Mouse (Mus musculus): ENCODE results near the gene Casr. TPM values are rescaled to one million over a fixed set of nuclear protein-coding genes. Genes with fewer than 3 reads are reported as not detected.
A peak's percentile ranks its signal among the peaks of the same experiment; 100 is the strongest.

Casr gene
- total and polyA plus RNA-seq, 2 experiments from 2014 or later, result 0.62 to 1.6 TPM

DNA sequence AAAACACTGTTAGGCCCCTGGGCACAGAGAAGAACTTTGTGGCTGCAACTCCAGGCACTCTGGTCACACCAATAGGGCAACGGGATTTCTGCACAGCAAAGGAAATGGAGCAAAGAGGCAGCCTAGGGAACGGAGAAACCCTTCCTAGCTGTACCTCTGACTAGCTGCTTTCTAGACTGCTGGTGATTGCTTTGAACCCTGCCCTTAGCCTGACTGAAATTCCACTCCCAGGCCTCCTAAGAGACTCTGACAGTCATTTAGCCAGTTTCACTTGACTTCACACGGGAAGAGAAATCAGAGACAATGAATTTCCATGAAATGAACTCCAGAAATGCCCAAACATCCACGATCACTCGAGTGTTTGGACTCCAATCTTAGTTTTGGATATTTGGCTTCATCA is 38.8 kb downstream of the Casr start:
- TF ChIP-seq CTCF (IDR thresholded peaks at IDR 0.05; ENCODE audit: low read depth), result no peak
- H3K9ac ChIP-seq, result no peak overlapping the region
- H3K9me3 ChIP-seq (ENCODE audit: low read length), result no peaks in the 10 kb centered on the region
- WGBS, result 76% methylated on average over 5 of the region's 5 CpGs
- ATAC-seq, result no peak
- H3K27ac ChIP-seq (ENCODE audit: low read depth, low read length), result no peak overlapping the region
- no peaks in the 10 kb centered on the region for H3K27me3 ChIP-seq (ENCODE audit: insufficient read depth, low read length)
- no peaks in the 10 kb centered on the region for H3K36me3 ChIP-seq (ENCODE audit: insufficient read depth)
- no peaks in the 10 kb centered on the region for H3K4me1 ChIP-seq (ENCODE audit: insufficient read depth)
- DNase-seq, result no peak
- H3K4me2 ChIP-seq (ENCODE audit: low read depth), result no peak overlapping the region
- no peak overlapping the region for H3K4me3 ChIP-seq (ENCODE audit: low read depth, low read length)

DNA sequence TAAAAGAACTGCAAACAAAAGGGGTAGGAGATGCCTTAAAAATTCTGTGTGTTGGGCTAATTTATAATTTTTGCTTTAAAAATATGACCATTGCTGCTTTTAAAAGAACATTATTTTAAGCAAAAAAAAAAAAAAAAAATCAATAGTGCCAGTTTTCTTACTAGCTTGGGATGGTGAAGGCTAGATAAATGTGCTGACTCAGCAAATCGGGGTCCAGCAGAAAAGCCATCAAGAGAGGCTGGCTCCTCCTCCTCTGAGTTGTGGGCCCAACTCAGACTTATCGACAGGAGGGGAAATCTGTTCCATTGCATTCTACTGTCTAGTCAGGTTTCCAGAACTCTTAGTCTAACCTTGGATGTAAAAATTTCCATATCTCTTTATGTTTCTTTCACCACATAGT is 45.6 kb downstream of the Casr start:
- no peak for DNase-seq
- H3K27ac ChIP-seq (ENCODE audit: low read depth, low read length), result no peak overlapping the region
- no peaks in the 10 kb centered on the region for H3K9me3 ChIP-seq (ENCODE audit: low read length)
- ATAC-seq, result no peak
- no peak overlapping the region for H3K4me3 ChIP-seq (ENCODE audit: low read depth, low read length)
- no peaks in the 10 kb centered on the region for H3K36me3 ChIP-seq (ENCODE audit: insufficient read depth)
- WGBS, result 86% methylated on average over 2 of the region's 2 CpGs
- no peak for TF ChIP-seq CTCF (IDR thresholded peaks at IDR 0.05; ENCODE audit: low read depth)
- H3K4me2 ChIP-seq (ENCODE audit: low read depth), result no peak overlapping the region
- H3K9ac ChIP-seq, result no peak overlapping the region
- no peaks in the 10 kb centered on the region for H3K4me1 ChIP-seq (ENCODE audit: insufficient read depth)
- no peaks in the 10 kb centered on the region for H3K27me3 ChIP-seq (ENCODE audit: insufficient read depth, low read length)

DNA sequence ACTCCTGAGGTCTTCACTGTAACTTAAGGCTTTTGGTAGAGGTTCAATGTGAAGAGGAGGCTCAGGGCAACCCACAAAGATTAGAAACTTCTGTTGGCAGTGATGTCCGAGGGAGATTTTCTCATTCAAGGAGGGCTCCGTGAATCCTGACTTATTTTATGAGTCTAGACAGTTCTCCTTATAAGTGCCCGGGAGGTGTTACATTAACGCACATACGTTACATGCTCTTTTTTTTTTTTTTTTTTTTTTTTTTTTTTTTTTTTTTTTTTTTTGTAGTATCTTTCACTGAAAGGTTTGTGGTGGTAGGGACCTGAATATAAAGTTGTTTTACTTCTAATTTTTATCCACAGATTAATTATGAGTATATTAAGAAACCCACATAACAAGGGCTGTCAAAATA is 54.6 kb downstream of the Casr start:
- no peak overlapping the region for H3K9ac ChIP-seq
- ATAC-seq (no peak), DNase-seq (no peak)
- TF ChIP-seq CTCF (IDR thresholded peaks at IDR 0.05; ENCODE audit: low read depth), result no peak
- 92% methylated on average over 5 of the region's 5 CpGs for WGBS
- no peaks in the 10 kb centered on the region for H3K27me3 ChIP-seq (ENCODE audit: insufficient read depth, low read length)
- H3K27ac ChIP-seq (ENCODE audit: low read depth, low read length), result no peak overlapping the region
- H3K36me3 ChIP-seq (ENCODE audit: insufficient read depth), result no peaks in the 10 kb centered on the region
- no peak overlapping the region for H3K4me3 ChIP-seq (ENCODE audit: low read depth, low read length)
- H3K4me1 ChIP-seq (ENCODE audit: insufficient read depth), result no peaks in the 10 kb centered on the region
- H3K9me3 ChIP-seq (ENCODE audit: low read length), result no peaks in the 10 kb centered on the region
- no peak overlapping the region for H3K4me2 ChIP-seq (ENCODE audit: low read depth)

DNA sequence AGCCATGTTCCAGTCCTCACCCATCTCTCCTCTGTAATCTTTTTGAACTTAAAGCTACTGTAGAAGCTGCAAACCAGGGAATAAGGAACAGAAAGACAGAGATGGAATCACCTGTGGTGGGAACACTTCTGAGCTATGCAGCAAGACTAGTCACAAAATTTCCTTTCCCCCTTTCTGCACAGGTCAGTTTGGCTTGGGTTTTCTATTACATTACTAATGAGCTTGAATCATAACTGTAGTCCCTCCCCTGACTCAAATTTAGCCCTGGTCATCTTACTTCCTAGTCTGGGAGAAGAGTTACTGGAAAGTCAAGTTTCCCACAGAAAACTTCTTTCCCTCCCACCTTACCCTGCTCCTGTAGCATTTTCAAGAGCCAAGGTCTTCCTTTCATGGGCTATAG is 55.1 kb downstream of the Casr start:
- TF ChIP-seq CTCF (IDR thresholded peaks at IDR 0.05; ENCODE audit: low read depth), result no peak
- H3K4me3 ChIP-seq (ENCODE audit: low read depth, low read length), result no peak overlapping the region
- no peak overlapping the region for H3K27ac ChIP-seq (ENCODE audit: low read depth, low read length)
- H3K9me3 ChIP-seq (ENCODE audit: low read length), result no peaks in the 10 kb centered on the region
- no peak overlapping the region for H3K9ac ChIP-seq
- no peaks in the 10 kb centered on the region for H3K36me3 ChIP-seq (ENCODE audit: insufficient read depth)
- no peak overlapping the region for H3K4me2 ChIP-seq (ENCODE audit: low read depth)
- H3K27me3 ChIP-seq (ENCODE audit: insufficient read depth, low read length), result no peaks in the 10 kb centered on the region
- no peaks in the 10 kb centered on the region for H3K4me1 ChIP-seq (ENCODE audit: insufficient read depth)
- ATAC-seq, result no peak
- DNase-seq, result no peak

DNA sequence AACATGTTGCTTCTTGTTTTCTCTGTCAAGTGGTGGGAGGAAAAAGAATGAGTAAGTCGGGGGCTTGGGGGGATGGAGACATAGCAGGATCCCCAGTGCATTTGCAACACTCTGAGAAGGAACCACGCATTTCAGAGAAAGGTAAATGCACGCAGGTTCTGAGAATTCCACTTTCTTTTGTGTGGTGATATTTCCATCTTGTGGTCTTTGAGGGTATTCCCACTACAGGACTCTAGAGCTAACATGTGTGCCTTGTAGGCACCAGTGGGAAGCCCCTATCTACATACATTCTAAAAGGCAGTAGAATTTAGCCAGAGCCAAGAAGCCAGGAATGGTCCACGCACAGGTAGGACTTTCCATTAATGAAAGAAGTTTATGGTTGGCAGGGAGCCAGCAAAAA is 56.0 kb downstream of the Casr start:
- Histone ChIP-seq H3K27ac (ENCODE audit: low read depth, low read length) (no peak overlapping the region), H3K9ac (no peak overlapping the region), H3K36me3 (ENCODE audit: insufficient read depth) (no peaks in the 10 kb centered on the region), H3K9me3 (ENCODE audit: low read length) (no peaks in the 10 kb centered on the region), H3K4me1 (ENCODE audit: insufficient read depth) (no peaks in the 10 kb centered on the region), H3K27me3 (ENCODE audit: insufficient read depth, low read length) (no peaks in the 10 kb centered on the region), H3K4me3 (ENCODE audit: low read depth, low read length) (no peak overlapping the region), H3K4me2 (ENCODE audit: low read depth) (no peak overlapping the region)
- ATAC-seq (peak; percentile 56), DNase-seq (peak; percentile 48)
- WGBS, result 58% methylated on average over 4 of the region's 4 CpGs
- TF ChIP-seq CTCF (IDR thresholded peaks at IDR 0.05; ENCODE audit: low read depth), result peak; percentile 60

DNA sequence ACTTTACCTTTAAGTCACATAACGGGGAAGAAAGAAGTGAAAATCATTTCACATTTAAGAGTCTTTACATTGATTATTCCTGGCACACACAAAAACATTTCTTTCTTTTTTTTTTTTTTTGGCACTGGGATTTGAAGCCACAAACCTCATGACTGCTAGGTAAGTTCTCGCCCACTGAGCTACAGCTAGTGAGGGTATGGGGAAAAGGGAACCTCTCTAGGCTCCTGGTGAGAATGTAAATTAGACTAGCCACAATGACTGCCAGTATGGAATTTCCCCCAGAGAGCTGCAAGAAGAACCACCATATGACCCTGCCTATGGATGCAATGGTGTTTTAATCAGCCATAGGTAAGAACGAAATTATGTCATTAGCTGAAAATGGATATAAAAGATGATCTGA is 56.8 kb downstream of the Casr start:
- H3K4me1 ChIP-seq (ENCODE audit: insufficient read depth), result no peaks in the 10 kb centered on the region
- no peak overlapping the region for H3K9ac ChIP-seq
- no peak for TF ChIP-seq CTCF (IDR thresholded peaks at IDR 0.05; ENCODE audit: low read depth)
- ATAC-seq, result no peak
- no peaks in the 10 kb centered on the region for H3K27me3 ChIP-seq (ENCODE audit: insufficient read depth, low read length)
- no peaks in the 10 kb centered on the region for H3K9me3 ChIP-seq (ENCODE audit: low read length)
- H3K27ac ChIP-seq (ENCODE audit: low read depth, low read length), result no peak overlapping the region
- H3K4me2 ChIP-seq (ENCODE audit: low read depth), result no peak overlapping the region
- no peak for DNase-seq
- no peak overlapping the region for H3K4me3 ChIP-seq (ENCODE audit: low read depth, low read length)
- 81% methylated on average over 3 of the region's 3 CpGs for WGBS
- H3K36me3 ChIP-seq (ENCODE audit: insufficient read depth), result no peaks in the 10 kb centered on the region

DNA sequence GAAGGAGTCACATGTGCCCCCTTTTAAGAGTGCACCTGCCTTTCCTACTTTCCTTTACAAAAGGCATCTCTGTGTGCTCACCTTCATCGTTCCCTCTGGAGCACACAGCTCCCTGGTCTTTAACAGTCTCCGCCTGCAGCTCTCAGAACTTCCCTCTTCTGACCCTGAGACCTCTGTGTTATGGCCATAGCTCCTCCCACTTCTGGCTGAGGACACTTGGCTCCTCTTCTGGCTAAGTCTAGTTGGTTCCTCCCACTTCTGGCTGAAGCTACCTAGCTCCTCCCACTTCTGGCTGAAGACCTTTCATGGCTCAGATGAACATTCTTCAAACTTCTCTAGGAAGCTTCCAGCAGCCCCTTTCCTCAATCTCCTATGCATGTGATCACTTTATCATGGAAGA is 59.7 kb downstream of the Casr start:
- TF ChIP-seq CTCF (IDR thresholded peaks at IDR 0.05; ENCODE audit: low read depth), result no peak
- no peak overlapping the region for H3K9ac ChIP-seq
- H3K27ac ChIP-seq (ENCODE audit: low read depth, low read length), result no peak overlapping the region
- ATAC-seq (no peak), DNase-seq (no peak)
- H3K4me3 ChIP-seq (ENCODE audit: low read depth, low read length), result no peak overlapping the region
- H3K36me3 ChIP-seq (ENCODE audit: insufficient read depth), result no peaks in the 10 kb centered on the region
- H3K4me2 ChIP-seq (ENCODE audit: low read depth), result no peak overlapping the region
- H3K27me3 ChIP-seq (ENCODE audit: insufficient read depth, low read length), result no peaks in the 10 kb centered on the region
- WGBS, result 75% methylated on average over 2 of the region's 2 CpGs
- H3K4me1 ChIP-seq (ENCODE audit: insufficient read depth), result no peaks in the 10 kb centered on the region
- no peaks in the 10 kb centered on the region for H3K9me3 ChIP-seq (ENCODE audit: low read length)

DNA sequence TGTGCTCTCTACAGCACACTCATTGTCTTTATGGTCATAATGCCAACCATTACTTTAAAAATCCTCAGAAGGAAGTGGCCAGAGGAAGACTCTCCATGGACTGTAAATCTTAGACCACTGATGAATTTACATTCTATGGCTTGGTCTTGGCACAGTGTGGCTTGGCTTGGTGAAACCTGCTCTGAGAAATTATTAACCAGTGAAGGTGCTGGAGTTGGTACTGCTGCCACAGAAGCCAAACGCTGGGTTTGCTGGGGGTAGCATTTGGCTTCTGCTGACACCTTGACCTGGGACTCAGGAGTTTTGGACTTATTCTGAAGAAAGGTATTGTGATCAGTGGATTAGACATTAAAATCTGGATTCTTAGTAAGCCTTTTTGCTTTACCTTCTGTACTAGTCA is 69.5 kb downstream of the Casr start:
- DNase-seq (no peak), ATAC-seq (no peak)
- H3K27ac ChIP-seq (ENCODE audit: low read depth, low read length), result no peak overlapping the region
- no peak overlapping the region for H3K4me3 ChIP-seq (ENCODE audit: low read depth, low read length)
- H3K9me3 ChIP-seq (ENCODE audit: low read length), result no peaks in the 10 kb centered on the region
- H3K27me3 ChIP-seq (ENCODE audit: insufficient read depth, low read length), result no peaks in the 10 kb centered on the region
- H3K36me3 ChIP-seq (ENCODE audit: insufficient read depth), result no peaks in the 10 kb centered on the region
- 75% methylated on average over 1 of the region's 1 CpGs for WGBS
- 0 out of 2 replicates have a peak, but pooled peaks cover 3% of the 10 kb centered on the region for H3K4me1 ChIP-seq (ENCODE audit: insufficient read depth)
- no peak overlapping the region for H3K9ac ChIP-seq
- no peak overlapping the region for H3K4me2 ChIP-seq (ENCODE audit: low read depth)
- TF ChIP-seq CTCF (IDR thresholded peaks at IDR 0.05; ENCODE audit: low read depth), result no peak
